Mouse (Mus musculus) right cerebral cortex, postnatal 36 days (tissue): ENCODE data around the gene Eif3g.

Experiments
- DNase-seq, 2 experiments: peaks; one replicate each; pipeline ENCODE4 v3.0.0; 2022; ENCODE audit warnings: low spot score in 2 of 2, mixed read lengths in 1 of 2

Gene Eif3g

GRCm38 (mm10) chr9:20898511-20899073 lies at the start of gene Eif3g:
Gene Eif3g, minus strand, starts transcription at chr9:20898623.
- peak; percentile 71 to 77 for DNase-seq

DNA sequence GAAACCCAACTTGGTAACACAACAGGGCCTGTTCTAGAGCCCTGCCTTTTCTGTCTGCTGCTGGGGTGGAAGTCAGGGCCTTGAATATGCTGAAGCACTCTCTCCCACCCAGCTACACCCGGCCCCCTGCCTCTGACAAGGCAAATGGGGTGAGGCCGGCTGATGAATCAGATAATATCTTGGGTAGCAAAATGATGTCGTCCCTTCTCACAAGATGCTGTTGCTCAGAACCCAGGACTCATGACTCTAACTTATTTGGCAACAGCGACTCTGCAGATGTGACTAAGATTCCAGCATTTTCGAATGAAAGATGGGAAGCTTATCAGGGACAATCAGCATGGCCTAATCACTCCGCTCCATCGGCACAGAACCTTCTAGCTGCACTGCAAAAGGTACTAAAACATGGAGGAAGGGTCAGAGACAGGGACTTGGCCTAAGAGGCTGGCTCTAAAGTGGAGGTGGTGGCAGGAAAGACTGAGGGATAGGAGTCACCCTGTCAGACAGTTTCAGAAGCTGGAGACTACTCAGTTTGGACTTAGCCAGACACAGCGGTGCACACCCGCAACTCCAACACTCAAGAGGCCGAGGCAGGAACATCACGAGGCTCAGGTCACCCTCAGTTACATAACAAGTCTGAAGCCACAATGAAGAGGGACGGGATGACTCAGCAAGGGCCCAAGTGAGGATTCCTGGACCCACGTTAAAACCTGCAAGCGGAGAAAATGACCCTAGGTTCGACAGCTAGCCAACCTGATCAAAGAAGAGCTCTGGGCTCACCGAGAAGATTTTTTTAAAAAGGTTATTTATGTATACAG lies 47.9 kb upstream of the Eif3g start:
- no peak for DNase-seq

DNA sequence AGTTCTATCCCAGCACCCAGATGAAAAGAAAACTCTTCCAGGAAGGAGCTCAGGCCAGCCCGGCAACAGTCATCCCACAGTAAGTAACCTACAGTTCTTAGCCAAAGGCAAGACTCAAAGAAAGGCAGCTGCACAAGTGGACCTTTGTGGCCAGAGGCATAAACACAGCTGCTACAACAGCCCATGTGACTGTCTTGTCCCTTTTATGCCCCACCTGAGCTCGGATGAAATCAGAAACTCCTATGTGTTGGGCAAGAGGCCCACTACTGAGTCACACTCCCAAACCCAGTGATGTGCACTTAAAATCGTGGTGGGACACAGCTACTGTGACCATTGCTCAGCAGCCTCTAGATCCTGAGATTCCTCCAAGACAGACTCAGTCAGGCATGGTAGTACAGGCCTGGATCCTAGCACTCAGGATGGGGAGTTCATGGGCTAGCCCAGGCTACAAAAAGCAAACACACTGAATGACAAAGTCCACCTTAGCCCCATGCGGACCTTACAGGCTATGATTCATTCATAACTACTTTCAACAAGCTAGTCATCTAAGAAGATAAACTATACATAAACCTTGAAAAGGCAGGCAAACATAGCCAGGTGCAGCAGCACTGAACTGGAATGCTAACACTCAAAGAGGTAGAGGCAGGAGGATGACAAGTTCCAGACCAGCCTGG lies 46.4 kb upstream of the Eif3g start:
- no peak for DNase-seq

DNA sequence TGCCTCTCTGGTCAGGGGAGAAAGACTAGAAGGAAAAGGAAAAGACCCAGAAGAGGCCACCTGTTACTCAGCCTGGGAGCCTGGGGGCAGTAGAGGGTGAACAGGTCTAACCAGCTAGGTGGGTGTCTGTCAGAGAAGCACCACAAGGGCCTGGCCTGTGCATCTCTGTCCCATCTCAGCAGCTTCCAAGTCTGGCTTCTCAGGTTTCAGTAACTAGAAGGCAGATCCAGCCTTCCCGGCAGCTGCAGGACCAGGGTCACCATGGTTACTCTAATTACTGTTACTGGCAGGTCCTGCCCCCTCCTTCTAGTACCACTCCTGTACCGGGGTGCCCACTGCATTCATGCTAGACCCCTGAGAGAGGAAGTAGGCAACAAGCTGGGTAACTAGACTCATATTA lies 45.5 kb upstream of the Eif3g start:
- DNase-seq = no peak

GRCm38 (mm10) chr9:20943396-20943795 lies 45.0 kb upstream of the Eif3g start:
- no peak for DNase-seq

GRCm38 (mm10) chr9:20923258-20923657 lies 24.8 kb upstream of the Eif3g start:
- no peak for DNase-seq

GRCm38 (mm10) chr9:20916160-20916559 lies 17.7 kb upstream of the Eif3g start:
- DNase-seq = no peak

- peak in 1 of 2 experiments; percentile 49 for DNase-seq
Observed at GRCm38 (mm10) chr9:20909948-20910347, 11.5 kb upstream of the Eif3g start.

- no peak for DNase-seq
Observed at GRCm38 (mm10) chr9:20902174-20902491, 3.7 kb upstream of the Eif3g start.

GRCm38 (mm10) chr9:20901466-20902173 lies 3.2 kb upstream of the Eif3g start:
- no peak for DNase-seq

- no peak for DNase-seq
Observed at GRCm38 (mm10) chr9:20897736-20898510, 500 bp downstream of the Eif3g start.

- DNase-seq = no peak
Observed at GRCm38 (mm10) chr9:20895382-20895781, 3.0 kb downstream of the Eif3g start.

GRCm38 (mm10) chr9:20894629-20895028 lies 3.8 kb downstream of the Eif3g start:
- no peak for DNase-seq

GRCm38 (mm10) chr9:20893590-20894343 lies 4.7 kb downstream of the Eif3g start:
- no peak for DNase-seq

GRCm38 (mm10) chr9:20893069-20893468 lies 5.4 kb downstream of the Eif3g start:
- DNase-seq = no peak

- no peak for DNase-seq
Observed at GRCm38 (mm10) chr9:20892104-20892653, 6.2 kb downstream of the Eif3g start.

- DNase-seq = no peak
Observed at GRCm38 (mm10) chr9:20891339-20892103, 6.9 kb downstream of the Eif3g start.

- DNase-seq = no peak
Observed at GRCm38 (mm10) chr9:20890411-20890810, 8.0 kb downstream of the Eif3g start.
